Mouse (Mus musculus) forebrain, embryonic 10.5 days (tissue): ENCODE measurements around the gene Srsf10. TPM values are rescaled to one million over a fixed set of nuclear protein-coding genes. Genes with fewer than 3 reads are reported as not detected.
A peak's percentile ranks its signal among the peaks of the same experiment; 100 is the strongest.

Source experiments
- DNase-seq: peaks from one replicate; pipeline ENCODE4 v3.0.0-alpha.2; 2017; ENCODE audit warnings: low spot score; ENCODE audit errors: extremely low spot score
- H3K27ac ChIP-seq: fragments of 300-500 bp; sonication (generic); 2 replicates; pipeline ENCODE4 v1.5.1; 2016; ENCODE audit warnings: mild to moderate bottlenecking
- H3K27me3 ChIP-seq: fragments of 300-500 bp; sonication (generic); 2 replicates; pipeline ENCODE4 v1.6.1; 2016; ENCODE audit warnings: mild to moderate bottlenecking; ENCODE audit not compliant: poor library complexity, severe bottlenecking
- H3K36me3 ChIP-seq: fragments of 300-500 bp; sonication (generic); replicated peaks from 2 replicates; pipeline ENCODE4 v1.6.1; 2016; ENCODE audit warnings: mild to moderate bottlenecking, moderate library complexity
- H3K4me1 ChIP-seq: fragments of 300-500 bp; sonication (generic); 2 replicates; pipeline ENCODE4 v1.6.1; 2016
- H3K4me3 ChIP-seq: fragments of 300-500 bp; sonication (generic); 2 replicates; pipeline ENCODE4 v1.5.1; 2016; ENCODE audit warnings: mild to moderate bottlenecking, moderate library complexity
- H3K9me3 ChIP-seq: fragments of 300-500 bp; sonication (generic); 2 replicates; pipeline ENCODE4 v1.6.1; 2016; ENCODE audit warnings: mild to moderate bottlenecking, moderate library complexity
- WGBS: fragments of 180-500 bp; shearing (Covaris S2); methylation state at CpG from one replicate; pipeline ENCODE4 v1.1.7; 2016; 5-methylcytosine and 5-hydroxymethylcytosine counted together
- polyA plus RNA-seq: library from polyadenylated mRNA; unstranded; fragments of >200 nt; fragmentation: Nextera tagmentation; extraction: Ambion mirVana; gene quantifications from 2 replicates; pipeline ENCODE4 v1.2.1, GENCODE M21; 2016

The Srsf10 gene
- polyA plus RNA-seq, 1 experiment from 2014 or later = 383 TPM

GRCm38 (mm10) chr4:135838925-135839292, 16.6 kb upstream of the Srsf10 start:
- WGBS = 88% methylated on average over 3 of the region's 3 CpGs
- H3K27ac ChIP-seq = no peak overlapping the region
- H3K9me3 ChIP-seq = no peaks in the 10 kb centered on the region; the same call in 1 of the 2 replicates
- no peaks in the 10 kb centered on the region for H3K36me3 ChIP-seq
- no peak for DNase-seq
- H3K4me3 ChIP-seq = no peak overlapping the region
- H3K27me3 ChIP-seq = no peaks in the 10 kb centered on the region
- peaks cover 5% of the 10 kb centered on the region for H3K4me1 ChIP-seq

- no peak overlapping the region for H3K27ac ChIP-seq
- H3K27me3 ChIP-seq = no peaks in the 10 kb centered on the region
- H3K36me3 ChIP-seq = no peaks in the 10 kb centered on the region
- DNase-seq = no peak
- no peaks in the 10 kb centered on the region for H3K4me1 ChIP-seq
- no peak overlapping the region for H3K4me3 ChIP-seq
- WGBS = 92% methylated on average over 21 of the region's 21 CpGs
- H3K9me3 ChIP-seq = no peaks in the 10 kb centered on the region; the same call in 1 of the 2 replicates
Measured at GRCm38 (mm10) chr4:135839293-135840011, 16.1 kb upstream of the Srsf10 start.

- Histone ChIP-seq H3K27me3 (no peaks in the 10 kb centered on the region), H3K36me3 (no peaks in the 10 kb centered on the region), H3K4me1 (no peaks in the 10 kb centered on the region), H3K9me3 (no peaks in the 10 kb centered on the region; the same call in 1 of the 2 replicates), H3K27ac (no peak overlapping the region), H3K4me3 (no peak overlapping the region)
- 88% methylated on average over 6 of the region's 6 CpGs for WGBS
- no peak for DNase-seq
Measured at GRCm38 (mm10) chr4:135844400-135844799, 11.1 kb upstream of the Srsf10 start.

GRCm38 (mm10) chr4:135847581-135847980, 8.0 kb upstream of the Srsf10 start:
- no peak overlapping the region for H3K27ac ChIP-seq
- H3K9me3 ChIP-seq = no peaks in the 10 kb centered on the region
- peaks cover 14% of the 10 kb centered on the region for H3K4me1 ChIP-seq
- 75% methylated on average over 5 of the region's 5 CpGs for WGBS
- H3K36me3 ChIP-seq = no peaks in the 10 kb centered on the region
- no peaks in the 10 kb centered on the region for H3K27me3 ChIP-seq
- H3K4me3 ChIP-seq = no peak overlapping the region
- no peak for DNase-seq

GRCm38 (mm10) chr4:135850411-135851095, 5.0 kb upstream of the Srsf10 start:
- Histone ChIP-seq H3K9me3 (no peaks in the 10 kb centered on the region), H3K36me3 (no peaks in the 10 kb centered on the region), H3K27ac (peak overlapping the region; percentile 59), H3K27me3 (no peaks in the 10 kb centered on the region), H3K4me1 (peaks cover 31% of the 10 kb centered on the region), H3K4me3 (peak overlapping the region; percentile 5; the same call in 1 of the 2 replicates)
- no peak for DNase-seq
- WGBS = 44% methylated on average over 13 of the region's 13 CpGs

GRCm38 (mm10) chr4:135851942-135852341, 3.6 kb upstream of the Srsf10 start:
- no peaks in the 10 kb centered on the region for H3K9me3 ChIP-seq
- 91% methylated on average over 9 of the region's 9 CpGs for WGBS
- no peak overlapping the region for H3K27ac ChIP-seq
- no peak overlapping the region for H3K4me3 ChIP-seq
- peaks cover 34% of the 10 kb centered on the region for H3K4me1 ChIP-seq
- DNase-seq = no peak
- H3K27me3 ChIP-seq = no peaks in the 10 kb centered on the region
- H3K36me3 ChIP-seq = no peaks in the 10 kb centered on the region

- no peaks in the 10 kb centered on the region for H3K27me3 ChIP-seq
- H3K27ac ChIP-seq = peak overlapping the region; percentile 100
- H3K36me3 ChIP-seq = peaks cover 5% of the 10 kb centered on the region
- 97% methylated on average over 14 of the region's 14 CpGs for WGBS
- peaks cover 52% of the 10 kb centered on the region for H3K4me1 ChIP-seq
- no peaks in the 10 kb centered on the region for H3K9me3 ChIP-seq
- peak overlapping the region; percentile 91; the same call in 1 of the 2 replicates for H3K4me3 ChIP-seq
- no peak for DNase-seq
Measured at GRCm38 (mm10) chr4:135853987-135854546, 1.5 kb upstream of the Srsf10 start.

GRCm38 (mm10) chr4:135854630-135855029, 917 bp upstream of the Srsf10 start:
- H3K27me3 ChIP-seq = no peaks in the 10 kb centered on the region
- H3K4me3 ChIP-seq = peak overlapping the region; percentile 91
- peaks cover 11% of the 10 kb centered on the region for H3K36me3 ChIP-seq
- peak overlapping the region; percentile 100 for H3K27ac ChIP-seq
- H3K9me3 ChIP-seq = no peaks in the 10 kb centered on the region
- 76% methylated on average over 11 of the region's 11 CpGs for WGBS
- peaks cover 58% of the 10 kb centered on the region for H3K4me1 ChIP-seq
- no peak for DNase-seq

- DNase-seq = no peak
- no peaks in the 10 kb centered on the region for H3K27me3 ChIP-seq
- H3K4me3 ChIP-seq = peak overlapping the region; percentile 91
- H3K36me3 ChIP-seq = peaks cover 15% of the 10 kb centered on the region
- peak overlapping the region; percentile 100 for H3K27ac ChIP-seq
- no peaks in the 10 kb centered on the region for H3K9me3 ChIP-seq
- WGBS = 9% methylated on average over 6 of the region's 6 CpGs
- peaks cover 60% of the 10 kb centered on the region for H3K4me1 ChIP-seq
Measured at GRCm38 (mm10) chr4:135855080-135855479, 467 bp upstream of the Srsf10 start.

- WGBS = under 1% methylated on average over 84 of the region's 91 CpGs
- Histone ChIP-seq H3K27ac (peak overlapping the region; percentile 100), H3K27me3 (no peaks in the 10 kb centered on the region), H3K4me3 (peak overlapping the region; percentile 91), H3K4me1 (peaks cover 50% of the 10 kb centered on the region), H3K36me3 (peaks cover 28% of the 10 kb centered on the region), H3K9me3 (no peaks in the 10 kb centered on the region)
- DNase-seq = peak; percentile 78
Measured at GRCm38 (mm10) chr4:135856223-135857091, 910 bp downstream of the Srsf10 start.

- Histone ChIP-seq H3K4me1 (peaks cover 50% of the 10 kb centered on the region), H3K9me3 (no peaks in the 10 kb centered on the region), H3K27me3 (no peaks in the 10 kb centered on the region), H3K27ac (peak overlapping the region; percentile 100), H3K36me3 (peaks cover 40% of the 10 kb centered on the region), H3K4me3 (peak overlapping the region; percentile 91)
- WGBS = 17% methylated on average over 7 of the region's 7 CpGs
- no peak for DNase-seq
Measured at GRCm38 (mm10) chr4:135857597-135858186, 2.1 kb downstream of the Srsf10 start.

- H3K4me3 ChIP-seq = no peak overlapping the region
- H3K36me3 ChIP-seq = peaks cover 71% of the 10 kb centered on the region
- 84% methylated on average over 2 of the region's 2 CpGs for WGBS
- H3K4me1 ChIP-seq = peaks cover 33% of the 10 kb centered on the region
- H3K27ac ChIP-seq = no peak overlapping the region
- H3K9me3 ChIP-seq = no peaks in the 10 kb centered on the region
- no peak for DNase-seq
- H3K27me3 ChIP-seq = no peaks in the 10 kb centered on the region
Measured at GRCm38 (mm10) chr4:135868996-135869395, 13.4 kb downstream of the Srsf10 start.
